Mouse (Mus musculus) hindbrain, embryonic 10.5 days (tissue): ENCODE data around the gene Ggt7. TPM values are rescaled to one million over a fixed set of nuclear protein-coding genes. Genes with fewer than 3 reads are reported as not detected.
"Not testable (repeated sequence)": the region's sequence is repeated elsewhere in the genome, so short reads cannot be mapped to it uniquely, and the experiment has no call there.

ENCODE experiments used
- DNase-seq: peaks from one replicate; pipeline ENCODE4 v3.0.0-alpha.2; 2017; ENCODE audit warnings: low spot score
- H3K27ac ChIP-seq: fragments of 300-500 bp; sonication (generic); 2 replicates; pipeline ENCODE4 v1.5.1; 2016; ENCODE audit warnings: mild to moderate bottlenecking, moderate library complexity
- H3K27me3 ChIP-seq: fragments of 300-500 bp; sonication (generic); 2 replicates; pipeline ENCODE4 v1.6.1; 2016; ENCODE audit warnings: mild to moderate bottlenecking; ENCODE audit not compliant: poor library complexity, insufficient read depth, severe bottlenecking
- H3K36me3 ChIP-seq: fragments of 300-500 bp; sonication (generic); 2 replicates; pipeline ENCODE4 v1.6.1; 2016; ENCODE audit warnings: mild to moderate bottlenecking, moderate library complexity
- H3K4me1 ChIP-seq: fragments of 300-500 bp; sonication (generic); replicated peaks from 2 replicates; pipeline ENCODE4 v1.6.1; 2016; ENCODE audit warnings: mild to moderate bottlenecking
- H3K4me3 ChIP-seq: fragments of 300-500 bp; sonication (generic); 2 replicates; pipeline ENCODE4 v1.5.1; 2016; ENCODE audit warnings: mild to moderate bottlenecking, moderate library complexity
- H3K9me3 ChIP-seq: fragments of 300-500 bp; sonication (generic); 2 replicates; pipeline ENCODE4 v1.6.1; 2016; ENCODE audit warnings: mild to moderate bottlenecking, moderate library complexity
- WGBS: fragments of 180-500 bp; shearing (Covaris S2); methylation state at CpG from one replicate; pipeline ENCODE4 v1.1.7; 2016; 5-methylcytosine and 5-hydroxymethylcytosine counted together
- polyA plus RNA-seq: library from polyadenylated mRNA; unstranded; fragments of >200 nt; fragmentation: Nextera tagmentation; extraction: Ambion mirVana; gene quantifications from 2 replicates; pipeline ENCODE4 v1.2.1, GENCODE M21; 2016

The Ggt7 gene
- polyA plus RNA-seq, 1 experiment from 2014 or later, result 33.1 TPM

GRCm38 (mm10) chr2:155502596-155502995 lies 15.4 kb downstream of the Ggt7 start:
- Histone ChIP-seq H3K36me3 (peaks cover 58% of the 10 kb centered on the region), H3K27ac (no peak overlapping the region), H3K4me1 (no peaks in the 10 kb centered on the region), H3K4me3 (no peak overlapping the region), H3K9me3 (no peaks in the 10 kb centered on the region), H3K27me3 (no peaks in the 10 kb centered on the region)
- DNase-seq, result no peak
- 82% methylated on average over 7 of the region's 7 CpGs for WGBS

GRCm38 (mm10) chr2:155490998-155491397 lies 27.0 kb downstream of the Ggt7 start:
- WGBS, result 90% methylated on average over 6 of the region's 6 CpGs
- H3K4me3 ChIP-seq, result no peak overlapping the region
- H3K27me3 ChIP-seq, result no peaks in the 10 kb centered on the region
- no peaks in the 10 kb centered on the region for H3K9me3 ChIP-seq
- H3K27ac ChIP-seq, result no peak overlapping the region
- peaks cover 36% of the 10 kb centered on the region for H3K36me3 ChIP-seq
- no peaks in the 10 kb centered on the region for H3K4me1 ChIP-seq
- no peak for DNase-seq

GRCm38 (mm10) chr2:155482021-155482420 lies 36.0 kb downstream of the Ggt7 start:
- Histone ChIP-seq H3K27me3 (no peaks in the 10 kb centered on the region), H3K4me3 (no peak overlapping the region), H3K4me1 (no peaks in the 10 kb centered on the region), H3K9me3 (no peaks in the 10 kb centered on the region), H3K27ac (no peak overlapping the region), H3K36me3 (no peaks in the 10 kb centered on the region)
- peak; percentile 58 for DNase-seq
- 43% methylated on average over 3 of the region's 3 CpGs for WGBS

GRCm38 (mm10) chr2:155473570-155474088 lies 44.4 kb downstream of the Ggt7 start, which contains the start of gene Ncoa6:
Gene Ncoa6 (minus strand): TSS chr2:155473894.
- peak within 1 kb of the TSS; percentile 97 for H3K27ac ChIP-seq
- no peaks in the 10 kb centered on the region for H3K9me3 ChIP-seq
- H3K4me3 ChIP-seq, result peak within 1 kb of the TSS; percentile 91
- peaks cover 5% of the 10 kb centered on the region; the same call in 1 of the 2 replicates for H3K27me3 ChIP-seq
- H3K4me1 ChIP-seq, result peaks cover 29% of the 10 kb centered on the region
- DNase-seq, result peak; percentile 83
- under 1% methylated on average over 68 of the region's 72 CpGs for WGBS
- H3K36me3 ChIP-seq, result no peaks in the 10 kb centered on the region

GRCm38 (mm10) chr2:155472671-155473569 lies 45.1 kb downstream of the Ggt7 start:
- Histone ChIP-seq H3K4me3 (peak overlapping the region; percentile 91), H3K36me3 (no peaks in the 10 kb centered on the region), H3K27ac (peak overlapping the region; percentile 97), H3K4me1 (peaks cover 29% of the 10 kb centered on the region), H3K9me3 (no peaks in the 10 kb centered on the region), H3K27me3 (peaks cover 5% of the 10 kb centered on the region; the same call in 1 of the 2 replicates)
- peak; percentile 48 for DNase-seq
- WGBS, result under 1% methylated on average over 65 of the region's 71 CpGs

GRCm38 (mm10) chr2:155466861-155467260 lies 51.2 kb downstream of the Ggt7 start:
- Histone ChIP-seq H3K27ac (no peak overlapping the region), H3K4me3 (no peak overlapping the region), H3K36me3 (peaks cover 14% of the 10 kb centered on the region), H3K9me3 (no peaks in the 10 kb centered on the region), H3K4me1 (peaks cover 13% of the 10 kb centered on the region; the same call in 1 of the 2 replicates), H3K27me3 (no peaks in the 10 kb centered on the region)
- WGBS, result 94% methylated on average over 1 of the region's 1 CpGs
- DNase-seq, result no peak

GRCm38 (mm10) chr2:155453591-155453990 lies 64.4 kb downstream of the Ggt7 start:
- DNase-seq, result no peak
- 86% methylated on average over 7 of the region's 7 CpGs for WGBS

GRCm38 (mm10) chr2:155451256-155451655 lies 66.8 kb downstream of the Ggt7 start:
- no peak for DNase-seq
- no peaks in the 10 kb centered on the region for H3K9me3 ChIP-seq
- peaks cover 27% of the 10 kb centered on the region for H3K36me3 ChIP-seq
- H3K27ac ChIP-seq, result no peak overlapping the region
- no peaks in the 10 kb centered on the region for H3K4me1 ChIP-seq
- no peak overlapping the region for H3K4me3 ChIP-seq
- 84% methylated on average over 5 of the region's 5 CpGs for WGBS
- no peaks in the 10 kb centered on the region for H3K27me3 ChIP-seq

More at GRCm38 (mm10) chr2:155453591-155453990, 64.4 kb downstream of the Ggt7 start:
- Histone ChIP-seq H3K36me3 (peaks cover 33% of the 10 kb centered on the region), H3K4me1 (no peaks in the 10 kb centered on the region), H3K9me3 (no peaks in the 10 kb centered on the region), H3K27ac (no peak overlapping the region), H3K27me3 (no peaks in the 10 kb centered on the region), H3K4me3 (no peak overlapping the region)

- H3K27me3 ChIP-seq, H3K4me1 ChIP-seq, H3K27ac ChIP-seq, H3K9me3 ChIP-seq, DNase-seq, H3K36me3 ChIP-seq, H3K4me3 ChIP-seq: not testable (repeated sequence)
- WGBS, result 97% methylated on average over 1 of the region's 1 CpGs
These were observed 70.1 kb downstream of the Ggt7 start for GRCm38 (mm10) chr2:155447906-155448305.

- no peaks in the 10 kb centered on the region for H3K4me1 ChIP-seq
These were observed 74.6 kb downstream of the Ggt7 start for GRCm38 (mm10) chr2:155443446-155443845.

GRCm38 (mm10) chr2:155442916-155443315 lies 75.1 kb downstream of the Ggt7 start:
- no peak for DNase-seq
- H3K27ac ChIP-seq, result no peak overlapping the region
- peaks cover 5% of the 10 kb centered on the region; the same call in 1 of the 2 replicates for H3K36me3 ChIP-seq
- WGBS, result 91% methylated on average over 4 of the region's 4 CpGs
- H3K4me3 ChIP-seq, result no peak overlapping the region
- H3K27me3 ChIP-seq, result no peaks in the 10 kb centered on the region
- H3K4me1 ChIP-seq, result no peaks in the 10 kb centered on the region
- H3K9me3 ChIP-seq, result no peaks in the 10 kb centered on the region

More at GRCm38 (mm10) chr2:155443446-155443845, 74.6 kb downstream of the Ggt7 start:
- WGBS, result 64% methylated on average over 2 of the region's 2 CpGs
- H3K4me3 ChIP-seq, result no peak overlapping the region
- H3K27me3 ChIP-seq, result no peaks in the 10 kb centered on the region
- DNase-seq, result no peak
- no peak overlapping the region for H3K27ac ChIP-seq
- peaks cover 5% of the 10 kb centered on the region; the same call in 1 of the 2 replicates for H3K36me3 ChIP-seq
- no peaks in the 10 kb centered on the region for H3K9me3 ChIP-seq
